Comparison of ENCODE assay signal across 10 mouse cellular contexts in genomic region chr13:97750851-97751381, GRCm38 (mm10). TPM values are rescaled to one million over a fixed set of nuclear protein-coding genes. Genes with fewer than 3 reads are reported as not detected.
DNase-seq lines count a peak whose midpoint lies in the region; ATAC-seq and TF ChIP-seq lines count a peak whose summit lies in the region.
"Had no signal": no experiment of that assay in that cellular context is flagged by ENCODE, and none has a peak within 500 bp of the region (broad histone marks: within the 10 kb centered on the region; RNA-seq: fewer than 3 reads in every experiment).

No protein-coding gene starts in this region.

- H3K9ac ChIP-seq in forebrain, embryonic 16.5 days (replicated peaks; ENCODE audit: low read depth, low read length), result no peak overlapping the region
- H3K9ac ChIP-seq in midbrain, embryonic 15.5 days, result no peak overlapping the region

- H3K27me3 ChIP-seq in cerebellum, adult 2 months (ENCODE audit: control insufficient read depth, insufficient read depth, low read length), result no peaks in the 10 kb centered on the region
- no peaks in the 10 kb centered on the region for H3K27me3 ChIP-seq in forebrain, embryonic 16.5 days (replicated peaks; ENCODE audit: control insufficient read depth, insufficient read depth, low read length)
- no peaks in the 10 kb centered on the region for H3K27me3 ChIP-seq in midbrain, embryonic 15.5 days (replicated peaks)

- DNase-seq in lung, postnatal 10 days, result peak; percentile 13
- no peak for DNase-seq in lung, adult 2 months
- peak; percentile 63 to 76 for DNase-seq in cerebellum, adult 2 months
- no peak for DNase-seq in right cerebral cortex, postnatal 10 days (ENCODE audit: low spot score in 2 of 2)
- no peak for DNase-seq in adrenal gland, postnatal 25 days
- no peak for DNase-seq in c-Kit-positive CD71-positive TER-119-positive erythroid progenitor cells, embryonic 14.5 days (ENCODE audit: low spot score)
- DNase-seq: gastrocnemius, adult 2 months had no signal

- H3K27ac ChIP-seq in cerebellum, adult 2 months (ENCODE audit: insufficient read depth, low read length), result no peak overlapping the region
- H3K27ac ChIP-seq in forebrain, embryonic 16.5 days (ENCODE audit: low read length), result peak overlapping the region; percentile 83
- peak overlapping the region; percentile 51 for H3K27ac ChIP-seq in midbrain, embryonic 15.5 days
- H3K27ac ChIP-seq: gastrocnemius, adult 2 months; left cerebral cortex, adult 2 months had no signal

- no peaks in the 10 kb centered on the region for H3K36me3 ChIP-seq in forebrain, embryonic 16.5 days (ENCODE audit: control insufficient read depth, insufficient read depth)
- H3K36me3 ChIP-seq in midbrain, embryonic 15.5 days (replicated peaks), result no peaks in the 10 kb centered on the region

- ATAC-seq in forebrain, embryonic 16.5 days, result peak; percentile 9; the same call in 1 of the 2 replicates
- no peak for ATAC-seq in midbrain, embryonic 15.5 days (replicated peaks)

- WGBS in lung, adult 2 months, result 57% methylated on average over 4 of the region's 4 CpGs
- 6% methylated on average over 4 of the region's 4 CpGs for WGBS in cerebellum, adult 2 months
- WGBS in forebrain, embryonic 16.5 days, result 20% methylated on average over 4 of the region's 4 CpGs
- WGBS in midbrain, embryonic 15.5 days, result 40% methylated on average over 4 of the region's 4 CpGs

- H3K4me2 ChIP-seq in forebrain, embryonic 16.5 days (ENCODE audit: low read length), result no peak overlapping the region
- no peak overlapping the region for H3K4me2 ChIP-seq in midbrain, embryonic 15.5 days

- H3K4me1 ChIP-seq in lung, adult 2 months (ENCODE audit: control insufficient read depth, insufficient read depth, low read length), result no peaks in the 10 kb centered on the region
- peaks cover 7% of the 10 kb centered on the region for H3K4me1 ChIP-seq in cerebellum, adult 2 months (ENCODE audit: control insufficient read depth, insufficient read depth, low read length)
- peaks cover 28% of the 10 kb centered on the region for H3K4me1 ChIP-seq in forebrain, embryonic 16.5 days (replicated peaks; ENCODE audit: control insufficient read depth, insufficient read depth, low read length)
- peaks cover 36% of the 10 kb centered on the region for H3K4me1 ChIP-seq in midbrain, embryonic 15.5 days

- TF ChIP-seq POLR2A in lung, adult 2 months (IDR thresholded peaks at IDR 0.05; ENCODE audit: borderline replicate concordance, extremely low read depth, low read depth, low read length), result no peak
- TF ChIP-seq POLR2A in cerebellum, adult 2 months (IDR thresholded peaks at IDR 0.05; ENCODE audit: borderline replicate concordance, insufficient read depth, low read length), result no peak

- no peak for TF ChIP-seq CTCF in lung, adult 2 months (IDR thresholded peaks at IDR 0.05; ENCODE audit: insufficient read depth, low read length)
- TF ChIP-seq CTCF in cerebellum, adult 2 months (IDR thresholded peaks at IDR 0.05; ENCODE audit: borderline replicate concordance, insufficient read depth, low read depth, low read length), result no peak

- no peaks in the 10 kb centered on the region for H3K9me3 ChIP-seq in forebrain, embryonic 16.5 days (ENCODE audit: control insufficient read depth, low read length)
- no peaks in the 10 kb centered on the region for H3K9me3 ChIP-seq in midbrain, embryonic 15.5 days

- no peak overlapping the region for H3K4me3 ChIP-seq in lung, adult 2 months (replicated peaks; ENCODE audit: extremely low read depth, low read depth, low read length)
- no peak overlapping the region for H3K4me3 ChIP-seq in cerebellum, adult 2 months (replicated peaks; ENCODE audit: insufficient read depth, low read depth, low read length)
- no peak overlapping the region for H3K4me3 ChIP-seq in forebrain, embryonic 16.5 days (replicated peaks; ENCODE audit: low read length)
- H3K4me3 ChIP-seq in midbrain, embryonic 15.5 days, result no peak overlapping the region
- H3K4me3 ChIP-seq: gastrocnemius, adult 2 months; left cerebral cortex, adult 2 months had no signal

RNA-seq across cellular contexts. Expression of gene Gm10260, which starts 9.5 kb away (rescaled TPM):
- polyA plus RNA-seq in lung, adult 2 months (2012; rRNA removed), result 1.2 and 1.5 TPM in 2 replicates
- 3.6 and 3.8 TPM in 2 replicates for polyA plus RNA-seq in cerebellum, adult 2 months (2012; rRNA removed)
- polyA plus RNA-seq in forebrain, embryonic 16.5 days (2015; fragmentation: Nextera tagmentation; extraction: Ambion mirVana), result 3.3 and 4.2 TPM in 2 replicates
- 0.96 and 5.1 TPM in 2 replicates for polyA plus RNA-seq in midbrain, embryonic 15.5 days (2015; fragmentation: Nextera tagmentation; extraction: Ambion mirVana)
- 197 and 259 TPM in 2 replicates for total RNA-seq in adrenal gland, postnatal 25 days (2021)

Comparison
In these comparisons a context has a peak if more than half of its experiments do, and no peak if none do; other contexts are left out.
1. DNase-seq: peak in lung, postnatal 10 days (single experiment) and cerebellum, adult 2 months (2 of 2); none in lung, adult 2 months (single experiment), right cerebral cortex, postnatal 10 days (0 of 2), adrenal gland, postnatal 25 days (single experiment) and c-Kit-positive CD71-positive TER-119-positive erythroid progenitor cells, embryonic 14.5 days (single experiment).